Mouse (Mus musculus): Measurements from ENCODE around the gene Olfr825. TPM values are rescaled to one million over a fixed set of nuclear protein-coding genes. Genes with fewer than 3 reads are reported as not detected.
"Not testable (repeated sequence)": the region's sequence is repeated elsewhere in the genome, so short reads cannot be mapped to it uniquely, and the experiment has no call there.

Gene Olfr825
- not detected in 2 replicates for polyA plus RNA-seq (2016; fragmentation: Nextera tagmentation; extraction: Ambion mirVana)

DNA sequence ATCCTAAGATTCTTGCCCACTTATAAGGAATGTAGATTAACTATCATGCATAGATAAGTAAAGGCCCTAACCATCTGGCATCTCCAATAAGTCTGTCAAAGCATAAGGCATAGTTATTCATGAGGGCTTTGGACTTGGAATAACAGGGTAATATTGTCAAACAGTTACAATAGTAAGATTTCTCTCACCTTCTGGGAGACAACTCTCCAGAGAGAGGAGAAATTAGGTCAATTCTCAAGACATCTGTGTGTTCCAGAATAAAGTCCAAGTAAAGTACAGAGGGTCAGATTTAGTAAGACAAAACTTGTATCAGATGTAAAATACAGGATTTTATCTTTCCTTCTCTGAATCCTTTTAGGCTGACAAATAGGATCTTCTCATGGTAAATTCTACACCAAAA is at the start of gene Olfr825:
Gene Olfr825, minus strand, starts transcription at position 101 of the 400 bp plus-strand sequence.
- no peak for DNase-seq (ENCODE audit: low spot score)

DNA sequence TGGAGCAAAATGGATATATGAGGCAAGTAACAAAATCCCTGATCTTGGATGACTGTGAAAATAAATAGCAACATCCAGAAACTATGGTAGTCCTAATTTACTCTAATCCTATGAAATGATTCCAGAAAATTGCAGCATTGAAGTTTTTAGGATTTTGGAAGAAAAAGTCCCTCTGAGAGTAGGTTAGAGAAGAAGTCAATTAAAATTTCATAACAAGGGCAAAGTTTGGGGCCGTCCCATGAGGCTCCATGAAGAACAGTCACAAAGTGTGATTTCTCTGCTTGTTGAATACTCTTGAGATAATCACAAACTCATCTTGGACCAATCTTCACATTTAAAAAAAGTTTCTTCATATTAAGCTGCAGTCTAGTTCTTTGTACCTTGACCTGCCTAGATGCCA is 47.7 kb upstream of the Olfr825 start, which contains the start of gene Olfr827:
Gene Olfr827, minus strand, starts transcription at position 101 of the 400 bp plus-strand sequence.
- no peaks in the 10 kb centered on the region for H3K9me3 ChIP-seq (replicated peaks)
- H3K27me3 ChIP-seq (ENCODE audit: low read depth, poor library complexity, severe bottlenecking), result no peaks in the 10 kb centered on the region
- no peaks in the 10 kb centered on the region for H3K36me3 ChIP-seq
- no peak for DNase-seq (ENCODE audit: low spot score)
- H3K4me3 ChIP-seq, result no peak within 1 kb of the TSS
- 100% methylated on average over 1 of the region's 1 CpGs for WGBS
- H3K4me1 ChIP-seq, result no peaks in the 10 kb centered on the region
- H3K27ac ChIP-seq, result no peak within 1 kb of the TSS

More for the DNA sequence above, at the start of gene Olfr825:
- H3K27me3 ChIP-seq (ENCODE audit: low read depth, poor library complexity, severe bottlenecking), result no peaks in the 10 kb centered on the region
- no peaks in the 10 kb centered on the region for H3K4me1 ChIP-seq
- no peaks in the 10 kb centered on the region for H3K9me3 ChIP-seq (replicated peaks)
- H3K4me3 ChIP-seq, result no peak within 1 kb of the TSS
- no peaks in the 10 kb centered on the region for H3K36me3 ChIP-seq
- H3K27ac ChIP-seq, result no peak within 1 kb of the TSS

DNA sequence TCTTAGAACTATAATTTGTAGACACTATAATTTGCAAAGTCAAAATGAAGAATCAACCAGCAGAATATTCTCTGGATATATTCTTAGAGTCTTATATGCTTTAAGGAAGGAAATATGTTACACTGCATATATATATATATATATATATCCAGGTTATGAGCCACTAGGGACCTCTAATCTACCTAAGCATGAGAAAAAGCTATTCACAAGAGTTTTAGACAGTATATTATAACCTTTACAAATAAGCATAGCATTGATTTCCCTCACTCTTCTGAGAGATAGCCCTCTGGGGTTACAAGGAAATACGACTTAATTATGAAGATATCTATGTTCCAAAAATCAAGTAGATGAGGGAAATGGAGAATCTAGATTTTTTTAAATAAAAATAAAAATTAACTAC is 17.5 kb upstream of the Olfr825 start, which contains the start of gene Olfr826:
Gene Olfr826, minus strand, starts transcription at position 101 of the 400 bp plus-strand sequence.
- Histone ChIP-seq H3K4me1 (no peaks in the 10 kb centered on the region), H3K4me3 (no peak within 1 kb of the TSS), H3K36me3 (no peaks in the 10 kb centered on the region), H3K27me3 (ENCODE audit: low read depth, poor library complexity, severe bottlenecking) (no peaks in the 10 kb centered on the region), H3K27ac (no peak within 1 kb of the TSS), H3K9me3 (replicated peaks) (no peaks in the 10 kb centered on the region)
- 73% methylated on average over 1 of the region's 1 CpGs for WGBS
- no peak for DNase-seq (ENCODE audit: low spot score)

DNA sequence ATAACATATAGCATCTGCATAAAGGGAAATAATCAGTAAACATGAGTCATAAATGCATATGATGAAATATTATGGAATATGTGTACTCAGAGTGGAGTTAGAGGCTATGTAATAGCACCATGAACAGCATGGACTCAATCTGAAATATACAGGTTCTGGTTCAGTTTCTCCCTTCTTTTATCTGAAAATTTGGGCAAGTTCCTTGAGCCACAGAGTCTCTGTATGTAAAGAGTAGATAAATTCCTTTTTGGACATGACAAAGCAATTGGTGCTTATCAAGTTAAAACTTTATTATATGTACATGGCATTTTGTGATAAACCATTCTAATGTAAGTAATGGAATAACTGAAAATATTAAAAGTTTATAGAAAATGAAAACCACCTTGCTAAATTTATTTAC is 1.4 kb downstream of the Olfr825 start:
- no peaks in the 10 kb centered on the region for H3K36me3 ChIP-seq
- no peaks in the 10 kb centered on the region for H3K4me1 ChIP-seq
- no peaks in the 10 kb centered on the region for H3K27me3 ChIP-seq (ENCODE audit: low read depth, poor library complexity, severe bottlenecking)
- H3K4me3 ChIP-seq, result no peak overlapping the region
- H3K9me3 ChIP-seq (replicated peaks), result no peaks in the 10 kb centered on the region
- no peak for DNase-seq (ENCODE audit: low spot score)
- H3K27ac ChIP-seq, result no peak overlapping the region

DNA sequence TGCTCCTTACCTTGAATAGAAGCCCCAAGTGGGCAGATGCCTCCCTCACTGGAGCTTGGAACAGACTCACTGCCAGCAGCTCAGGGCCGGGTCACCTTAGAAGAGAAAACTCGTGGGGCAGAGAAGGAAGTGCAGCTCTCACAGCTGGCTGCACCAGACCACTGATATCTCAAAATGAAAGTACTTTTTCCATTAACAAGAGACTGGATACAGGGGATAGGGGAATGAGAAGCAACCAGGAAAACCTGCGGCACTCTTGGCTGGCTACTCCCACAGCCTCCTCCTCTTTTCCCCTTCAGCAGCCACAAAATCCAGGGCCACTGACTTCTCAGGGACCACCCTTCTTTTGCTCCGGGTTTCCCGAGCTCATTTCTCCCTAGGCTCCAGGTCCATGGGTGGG is 22.4 kb downstream of the Olfr825 start:
- Histone ChIP-seq H3K4me3 (no peak overlapping the region), H3K4me1 (no peaks in the 10 kb centered on the region), H3K9me3 (replicated peaks) (no peaks in the 10 kb centered on the region), H3K36me3 (no peaks in the 10 kb centered on the region), H3K27ac (no peak overlapping the region), H3K27me3 (ENCODE audit: low read depth, poor library complexity, severe bottlenecking) (no peaks in the 10 kb centered on the region)
- 76% methylated on average over 5 of the region's 5 CpGs for WGBS
- no peak for DNase-seq (ENCODE audit: low spot score)

DNA sequence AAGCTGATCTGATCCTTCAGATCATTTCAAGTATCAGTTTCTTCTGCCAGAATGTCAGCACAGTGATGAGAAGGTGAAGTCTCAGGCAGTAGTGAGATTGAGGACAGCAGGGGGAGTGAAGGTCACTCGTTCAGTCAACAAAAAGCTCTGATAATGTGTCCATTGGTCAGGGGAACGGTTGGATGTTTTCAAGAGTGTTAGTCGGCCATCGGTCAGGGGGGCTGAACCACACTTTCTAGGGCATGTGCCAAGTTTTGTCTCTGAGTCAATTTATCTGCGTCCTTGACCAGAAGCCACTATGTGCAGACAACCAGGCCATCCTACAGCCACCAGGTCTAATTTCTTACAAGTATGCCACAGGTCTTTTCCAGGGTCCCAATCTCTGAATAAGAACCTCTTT is 24.1 kb downstream of the Olfr825 start:
- not testable (repeated sequence) for H3K9me3 ChIP-seq (replicated peaks); H3K27ac ChIP-seq; H3K27me3 ChIP-seq (ENCODE audit: low read depth, poor library complexity, severe bottlenecking); H3K4me1 ChIP-seq; DNase-seq (ENCODE audit: low spot score); H3K36me3 ChIP-seq; H3K4me3 ChIP-seq
- 90% methylated on average over 5 of the region's 5 CpGs for WGBS

DNA sequence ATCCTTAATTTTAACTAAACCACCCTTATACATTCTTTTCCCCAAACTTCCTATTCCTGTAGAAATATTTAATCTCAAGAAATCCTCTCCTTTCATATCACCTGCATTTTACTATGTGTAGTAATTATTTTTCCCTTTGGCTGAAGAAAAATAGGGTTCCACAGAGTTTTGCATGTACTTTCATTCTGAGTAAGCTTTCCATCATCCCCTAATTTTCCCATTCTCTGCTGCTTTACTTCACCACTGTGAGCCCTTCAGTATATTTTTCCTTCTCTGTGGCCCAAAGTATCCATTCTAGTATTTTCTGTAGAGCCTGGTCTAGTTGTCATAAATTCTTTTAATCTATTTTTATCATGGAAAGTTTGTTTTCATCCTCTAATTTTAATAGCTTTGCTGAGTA is 31.8 kb downstream of the Olfr825 start:
- no peak overlapping the region for H3K27ac ChIP-seq
- H3K27me3 ChIP-seq (ENCODE audit: low read depth, poor library complexity, severe bottlenecking), result no peaks in the 10 kb centered on the region
- DNase-seq (ENCODE audit: low spot score), result no peak
- no peaks in the 10 kb centered on the region for H3K9me3 ChIP-seq (replicated peaks)
- no peaks in the 10 kb centered on the region for H3K4me1 ChIP-seq
- no peak overlapping the region for H3K4me3 ChIP-seq
- no peaks in the 10 kb centered on the region for H3K36me3 ChIP-seq

DNA sequence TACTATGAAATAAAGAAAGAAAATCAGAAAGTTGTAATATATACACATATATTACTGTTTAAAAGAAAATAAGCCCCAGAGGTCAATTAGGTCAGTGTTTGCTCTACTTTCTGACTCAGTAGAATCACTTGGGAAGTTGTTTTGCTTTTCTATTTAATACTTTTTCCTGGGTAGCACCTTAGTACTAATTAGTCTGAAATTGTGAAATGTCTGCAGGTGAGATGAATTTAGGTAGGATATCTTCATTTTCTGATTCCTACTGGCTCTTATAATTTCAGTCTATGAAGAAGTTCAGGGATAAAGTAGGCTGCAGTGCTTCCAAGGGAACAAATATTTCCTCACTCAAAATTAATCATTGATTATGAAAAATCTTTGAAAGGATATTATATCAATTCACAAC is 36.7 kb downstream of the Olfr825 start, which contains the start of gene Olfr824:
Gene Olfr824, minus strand, starts transcription at position 101 of the 400 bp plus-strand sequence.
- H3K4me3 ChIP-seq; H3K9me3 ChIP-seq (replicated peaks); H3K27me3 ChIP-seq (ENCODE audit: low read depth, poor library complexity, severe bottlenecking); H3K4me1 ChIP-seq; H3K27ac ChIP-seq; H3K36me3 ChIP-seq; DNase-seq (ENCODE audit: low spot score): not testable (repeated sequence)

DNA sequence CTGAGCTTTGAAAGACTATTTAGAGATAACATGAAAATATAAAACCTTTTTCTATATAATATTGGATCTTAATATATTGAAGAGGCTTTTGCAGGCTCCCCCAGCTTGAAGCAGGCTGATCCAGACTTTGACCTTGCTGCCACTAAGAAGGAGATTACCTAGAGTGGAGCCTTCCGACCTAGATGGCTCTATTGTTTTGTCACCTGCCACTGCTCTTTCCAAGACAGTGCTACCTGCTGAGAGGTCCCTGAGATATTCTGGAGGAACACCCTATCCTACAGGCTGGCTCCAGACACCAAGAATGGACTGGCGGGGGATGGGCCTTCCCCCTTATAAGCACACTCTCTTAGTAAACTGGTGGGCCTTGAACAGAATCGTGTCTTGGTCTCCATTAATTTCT is 50.5 kb downstream of the Olfr825 start:
- DNase-seq (ENCODE audit: low spot score); H3K36me3 ChIP-seq; H3K4me3 ChIP-seq; H3K27me3 ChIP-seq (ENCODE audit: low read depth, poor library complexity, severe bottlenecking); H3K27ac ChIP-seq; H3K9me3 ChIP-seq (replicated peaks); H3K4me1 ChIP-seq: not testable (repeated sequence)
- 76% methylated on average over 3 of the region's 3 CpGs for WGBS

DNA sequence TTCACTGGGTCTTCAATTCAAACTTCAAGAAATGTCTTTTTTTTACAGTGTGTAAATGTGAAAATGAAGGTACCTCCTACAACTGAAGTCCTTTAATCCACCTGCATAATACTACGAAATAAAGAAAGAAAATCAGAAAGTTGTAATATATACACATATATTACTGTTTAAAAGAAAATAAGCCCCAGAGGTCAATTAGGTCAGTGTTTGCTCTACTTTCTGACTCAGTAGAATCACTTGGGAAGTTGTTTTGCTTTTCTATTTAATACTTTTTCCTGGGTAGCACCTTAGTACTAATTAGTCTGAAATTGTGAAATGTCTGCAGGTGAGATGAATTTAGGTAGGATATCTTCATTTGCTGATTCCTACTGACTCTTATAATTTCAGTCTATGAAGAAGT is 51.3 kb downstream of the Olfr825 start, which contains the start of gene Olfr823:
Gene Olfr823, minus strand, starts transcription at position 101 of the 400 bp plus-strand sequence.
- 70% methylated on average over 1 of the region's 1 CpGs for WGBS
- DNase-seq (ENCODE audit: low spot score); H3K4me3 ChIP-seq; H3K9me3 ChIP-seq (replicated peaks); H3K4me1 ChIP-seq; H3K36me3 ChIP-seq; H3K27me3 ChIP-seq (ENCODE audit: low read depth, poor library complexity, severe bottlenecking); H3K27ac ChIP-seq: not testable (repeated sequence)

Other genes starting within 250 kb of the Olfr825 start
- gene Olfr818, start 217.7 kb downstream of the Olfr825 start, polyA plus RNA-seq (2016; fragmentation: Nextera tagmentation; extraction: Ambion mirVana), result not detected in 2 replicates
- gene Olfr819, start 199.5 kb downstream of the Olfr825 start, polyA plus RNA-seq (2016; fragmentation: Nextera tagmentation; extraction: Ambion mirVana), result not detected in 2 replicates
- gene Olfr247, start 190.6 kb downstream of the Olfr825 start, polyA plus RNA-seq (2016; fragmentation: Nextera tagmentation; extraction: Ambion mirVana), result not detected in 2 replicates
- not detected in 2 replicates for gene Gm10310, start 181.7 kb downstream of the Olfr825 start, polyA plus RNA-seq (2016; fragmentation: Nextera tagmentation; extraction: Ambion mirVana)
- not detected in 2 replicates for gene Olfr820, start 154.1 kb downstream of the Olfr825 start, polyA plus RNA-seq (2016; fragmentation: Nextera tagmentation; extraction: Ambion mirVana)
- gene Olfr821, start 136.4 kb downstream of the Olfr825 start, polyA plus RNA-seq (2016; fragmentation: Nextera tagmentation; extraction: Ambion mirVana), result not detected in 2 replicates
- not detected in 2 replicates for gene Olfr822, start 95.6 kb downstream of the Olfr825 start, polyA plus RNA-seq (2016; fragmentation: Nextera tagmentation; extraction: Ambion mirVana)
- not detected in 2 replicates for gene Olfr823, start 51.4 kb downstream of the Olfr825 start, polyA plus RNA-seq (2016; fragmentation: Nextera tagmentation; extraction: Ambion mirVana)
- not detected in 2 replicates for gene Olfr824, start 36.8 kb downstream of the Olfr825 start, polyA plus RNA-seq (2016; fragmentation: Nextera tagmentation; extraction: Ambion mirVana)
- gene Olfr826, start 17.4 kb upstream of the Olfr825 start, polyA plus RNA-seq (2016; fragmentation: Nextera tagmentation; extraction: Ambion mirVana), result not detected in 2 replicates
- gene Olfr827, start 47.6 kb upstream of the Olfr825 start, polyA plus RNA-seq (2016; fragmentation: Nextera tagmentation; extraction: Ambion mirVana), result not detected in 2 replicates
- gene Neurod4, start 113.5 kb upstream of the Olfr825 start, polyA plus RNA-seq (2016; fragmentation: Nextera tagmentation; extraction: Ambion mirVana), result 0.05 and 0.11 TPM in 2 replicates
- 0.19 TPM in 1 of 2 replicates, not detected in the other for gene Tespa1, start 156.1 kb upstream of the Olfr825 start, polyA plus RNA-seq (2016; fragmentation: Nextera tagmentation; extraction: Ambion mirVana)
- not detected in 2 replicates for gene Vmn2r84, start 227.6 kb upstream of the Olfr825 start, polyA plus RNA-seq (2016; fragmentation: Nextera tagmentation; extraction: Ambion mirVana)

Measured in limb, embryonic 10.5 days (tissue).